Mouse (Mus musculus): ENCODE measurements around the gene Cnbd2.

- TF ChIP-seq CTCF (IDR thresholded peaks at IDR 0.05; ENCODE audit: borderline replicate concordance, extremely low read depth, insufficient read depth, insufficient read length) (no peak), POLR2A (IDR thresholded peaks at IDR 0.05; ENCODE audit: borderline replicate concordance, extremely low read depth, insufficient read depth, insufficient read length, poor library complexity, severe bottlenecking) (no peak)
Observed at GRCm38 (mm10) chr2:156340078-156340477, 28.0 kb downstream of the Cnbd2 start.
